Mouse (Mus musculus): Measurements from ENCODE around the gene Man2b2.

Man2b2 gene

GRCm38 (mm10) chr5:36757033-36757432 lies 73.4 kb downstream of the Man2b2 start:
- DNase-seq, result no peak

Data from thymus, postnatal 36 days (tissue).